Mouse (Mus musculus) central nervous system, embryonic 14 days (tissue): ENCODE data around the gene Serinc2. TPM values are rescaled to one million over a fixed set of nuclear protein-coding genes. Genes with fewer than 3 reads are reported as not detected.

ENCODE experiments used
- polyA plus RNA-seq: library from polyadenylated mRNA; depleted of rRNA; stranded (reverse); fragments of >200 nt; gene quantifications from 2 replicates; pipeline ENCODE4 v1.2.3, GENCODE M21; 2012; rRNA removed

The Serinc2 gene
- 86.4 and 91.5 TPM in 2 replicates for polyA plus RNA-seq

DNA sequence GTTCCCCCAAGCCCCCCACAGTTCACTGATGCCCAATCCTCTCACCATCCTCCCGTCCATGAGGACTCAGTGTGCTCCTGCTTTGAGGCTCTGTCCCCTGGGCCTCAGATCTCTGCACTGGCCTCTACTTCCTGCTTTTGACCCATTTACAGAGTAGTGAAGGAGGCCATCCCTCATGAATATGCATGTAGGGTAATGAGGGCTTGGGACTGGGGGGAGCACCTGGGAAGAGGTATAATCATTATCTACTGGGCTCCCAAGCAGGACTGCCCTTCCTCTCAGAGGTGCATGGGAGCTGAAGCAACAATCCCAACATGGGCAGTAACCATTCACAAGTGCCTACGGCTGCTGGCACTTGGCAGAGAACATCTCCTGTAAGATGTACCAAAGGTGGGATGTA, at the start of gene Serinc2:
Serinc2 (minus strand) TSS at position 101 of the 400 bp plus-strand sequence.

DNA sequence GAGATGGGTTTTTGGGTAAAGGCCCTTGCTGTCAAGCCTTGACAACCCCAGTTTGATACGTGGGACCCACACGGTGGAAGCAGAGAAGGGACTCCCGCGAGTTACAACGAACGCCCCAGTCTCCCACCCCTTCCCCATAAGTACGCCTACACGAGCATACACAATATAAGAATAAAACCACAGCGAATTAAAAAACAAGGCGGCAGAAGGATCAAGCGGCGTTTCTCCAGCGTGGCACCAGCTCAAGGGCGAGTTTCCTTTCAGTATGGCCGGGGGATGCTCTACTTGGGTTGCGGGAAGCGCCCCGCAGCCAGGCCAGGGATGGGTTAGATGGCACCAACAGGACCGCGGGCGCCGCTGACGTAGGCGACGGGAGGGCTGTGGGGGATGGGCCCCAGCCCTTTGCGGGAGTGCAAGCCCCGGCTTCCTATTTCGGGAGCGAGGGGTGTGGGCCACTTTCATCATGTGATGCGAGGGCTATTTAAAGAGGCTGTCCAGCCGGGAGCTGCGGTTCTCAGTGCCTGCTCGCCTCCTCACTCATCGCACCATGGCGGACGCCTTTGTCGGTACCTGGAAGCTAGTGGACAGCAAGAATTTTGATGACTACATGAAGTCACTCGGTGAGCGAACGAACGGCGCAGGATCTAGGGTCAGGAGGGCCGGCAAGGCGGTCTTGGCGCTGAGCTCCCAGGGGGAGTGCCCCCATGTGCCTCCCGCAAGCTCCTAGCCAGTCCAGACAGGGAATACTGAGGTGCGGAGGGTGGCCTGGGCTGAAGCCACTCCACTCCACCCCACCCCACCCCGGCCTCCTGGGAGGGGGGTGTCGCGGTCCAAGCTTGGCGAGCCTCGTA, 29.5 kb upstream of the Serinc2 start, which contains the start of the genes Fabp3 and Gm10570:
Fabp3 (plus strand) TSS at position 365 of the 851 bp plus-strand sequence.
Gm10570 (minus strand) TSS at position 444 of the 851 bp plus-strand sequence.

DNA sequence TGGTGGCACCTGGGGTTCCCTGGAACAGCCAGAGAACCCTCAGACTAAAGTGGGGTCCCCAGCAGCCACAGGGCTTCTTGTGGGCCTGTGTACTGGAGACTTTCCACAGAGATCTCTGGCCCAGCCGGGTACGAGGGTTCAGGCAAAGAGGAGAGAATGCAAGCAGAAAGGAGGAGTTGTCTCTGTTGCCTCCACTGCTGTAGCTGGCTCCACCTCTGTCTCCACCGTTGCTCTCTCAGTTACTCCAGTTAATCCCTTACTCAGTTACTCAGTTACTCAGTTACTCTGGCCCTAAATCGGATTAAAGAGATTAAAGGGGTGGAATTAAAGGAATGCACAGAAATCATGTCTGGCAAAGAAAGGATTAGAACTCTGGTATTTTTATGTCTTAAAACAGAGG, 56.8 kb downstream of the Serinc2 start, which contains the start of gene Gm853:
Gm853 (minus strand) TSS at position 223 of the 400 bp plus-strand sequence.

Other genes with a start within 250 kb of the Serinc2 start
- gene Col16a1, start 231.4 kb downstream of the Serinc2 start, polyA plus RNA-seq, result 32.1 and 90.1 TPM in 2 replicates
- 53.2 and 56.4 TPM in 2 replicates for gene Pef1, start 176.6 kb downstream of the Serinc2 start, polyA plus RNA-seq
- gene Hcrtr1, start 139.8 kb downstream of the Serinc2 start, polyA plus RNA-seq, result 1.1 and 1.5 TPM in 2 replicates
- gene Tinagl1, start 104.1 kb downstream of the Serinc2 start, polyA plus RNA-seq, result 5.7 and 11.3 TPM in 2 replicates
- gene Gm853, start 56.8 kb downstream of the Serinc2 start, polyA plus RNA-seq, result 0.51 and 0.68 TPM in 2 replicates
- 100 and 104 TPM in 2 replicates for gene Fabp3, start 29.4 kb upstream of the Serinc2 start, polyA plus RNA-seq
- gene Gm10570, start 29.5 kb upstream of the Serinc2 start, polyA plus RNA-seq, result 0.41 and 0.55 TPM in 2 replicates
- gene Zcchc17, start 80.7 kb upstream of the Serinc2 start, polyA plus RNA-seq, result 35.0 and 40.6 TPM in 2 replicates
- gene Snrnp40, start 80.9 kb upstream of the Serinc2 start, polyA plus RNA-seq, result 94.0 and 103 TPM in 2 replicates